Mouse (Mus musculus) liver, postnatal 0 days (tissue): ENCODE measurements at regions not wholly inside any gene's neighbourhood (a gene's known extent, or its start where the extent isn't known, plus 50 kb on each side); places are given as distances from the start of the nearest gene placed in this dataset.

ENCODE experiments used
- CTCF ChIP-seq: sonication (generic); IDR thresholded peaks from 2 replicates; pipeline ENCODE4 v1.5.1; 2016; ENCODE audit warnings: antibody characterized with exemption, low read depth
- EP300 ChIP-seq: IDR thresholded peaks from 2 replicates; pipeline ENCODE4 v1.6.1; 2016; ENCODE audit warnings: antibody characterized with exemption, low read depth, mild to moderate bottlenecking

DNA sequence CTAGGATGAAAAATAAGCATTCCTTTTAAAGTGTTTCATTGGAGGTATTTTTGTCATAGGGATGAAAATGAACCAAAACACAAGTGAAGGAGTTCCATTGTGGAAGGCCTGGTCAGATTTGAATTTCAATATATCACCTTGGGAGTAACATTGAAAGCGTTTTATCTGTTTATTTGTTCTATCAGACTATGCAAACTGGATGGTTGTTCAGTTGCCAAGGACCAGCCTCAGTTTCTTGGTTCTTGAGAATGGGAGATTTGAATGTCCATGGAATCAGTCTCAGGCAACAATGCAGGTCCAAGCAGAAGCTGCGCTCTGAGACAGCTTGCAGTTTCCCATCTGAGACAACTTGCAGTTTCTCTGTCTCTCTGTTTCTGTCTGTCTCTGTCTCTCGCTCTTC, 211.0 kb upstream of the Pfkp start:
- TF ChIP-seq CTCF (no peak), EP300 (no peak)
